Mouse (Mus musculus): ENCODE results near the gene Cd52. TPM values are rescaled to one million over a fixed set of nuclear protein-coding genes. Genes with fewer than 3 reads are reported as not detected.

The Cd52 gene
- polyA plus RNA-seq, 1 experiment from 2014 or later: 10.6 TPM

DNA sequence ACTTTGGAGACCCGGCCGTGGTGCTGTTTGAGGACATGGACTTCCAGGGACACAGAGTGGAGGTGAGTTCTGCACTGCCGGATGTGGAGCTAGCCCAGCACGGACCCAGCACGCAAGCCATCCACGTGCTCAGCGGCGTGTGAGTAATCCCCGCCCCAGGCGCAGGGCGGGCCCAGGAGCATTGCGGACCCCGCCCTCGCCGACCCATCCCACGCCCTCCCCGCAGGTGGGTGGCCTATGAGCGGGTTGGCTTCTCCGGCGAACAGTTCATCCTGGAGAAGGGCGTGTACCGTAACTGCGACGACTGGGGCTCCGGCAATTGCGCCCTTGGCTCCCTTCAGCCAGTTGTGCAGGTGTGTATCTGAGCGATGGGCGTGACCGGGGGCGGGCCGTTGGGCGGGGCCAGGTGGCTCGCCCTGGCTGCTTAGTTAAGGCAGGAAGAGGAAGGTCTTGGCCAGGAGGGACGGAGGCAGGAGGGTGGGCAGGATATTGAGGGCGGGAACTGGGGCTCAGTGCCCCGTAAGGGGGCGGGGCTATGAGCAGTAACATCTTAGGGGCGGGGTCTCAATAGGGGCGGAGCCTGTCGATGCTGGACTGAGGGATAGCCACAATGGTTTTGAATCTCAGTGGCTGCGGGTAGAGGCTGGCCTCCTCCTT lies 13.0 kb downstream of the Cd52 start:
- peak overlapping the region; percentile 49 for H3K4me3 ChIP-seq
- under 1% methylated on average over 40 of the region's 41 CpGs for WGBS
- ATAC-seq (ENCODE audit: low FRiP score, low read depth): peak; percentile 85
- H3K27me3 ChIP-seq: peaks cover 34% of the 10 kb centered on the region
- H3K9ac ChIP-seq: peak overlapping the region; percentile 51; the same call in 1 of the 2 replicates
- H3K27ac ChIP-seq: no peak overlapping the region
- 0 out of 2 replicates have a peak, but pooled peaks cover 3% of the 10 kb centered on the region for H3K9me3 ChIP-seq
- peak overlapping the region; percentile 84 for H3K4me2 ChIP-seq (replicated peaks)
- no peaks in the 10 kb centered on the region for H3K36me3 ChIP-seq
- peaks cover 16% of the 10 kb centered on the region; the same call in 1 of the 2 replicates for H3K4me1 ChIP-seq

DNA sequence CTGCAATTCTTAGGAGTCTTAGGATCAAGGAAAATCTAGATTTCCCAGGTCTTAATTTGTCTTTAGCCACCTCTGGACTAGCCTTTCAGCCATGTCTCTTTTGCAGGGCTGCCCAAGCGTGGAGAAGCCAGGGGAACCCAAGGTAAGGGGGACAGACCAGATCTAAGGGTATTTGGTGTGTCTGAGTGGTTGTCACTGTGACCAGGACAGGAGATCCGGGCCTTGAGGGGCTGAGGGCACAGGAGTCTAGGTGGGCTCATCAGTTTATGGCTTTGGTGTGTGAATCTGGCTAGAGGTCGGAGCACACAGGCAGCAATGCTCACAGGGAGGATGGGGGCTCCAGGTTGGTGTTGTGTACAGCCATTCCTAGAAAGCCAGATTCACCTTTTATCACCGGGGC lies 14.2 kb downstream of the Cd52 start:
- no peak overlapping the region for H3K27ac ChIP-seq
- H3K4me3 ChIP-seq: no peak overlapping the region
- no peak overlapping the region for H3K9ac ChIP-seq
- no peak overlapping the region for H3K4me2 ChIP-seq (replicated peaks)
- H3K36me3 ChIP-seq: no peaks in the 10 kb centered on the region
- H3K4me1 ChIP-seq: peaks cover 16% of the 10 kb centered on the region; the same call in 1 of the 2 replicates
- WGBS: 74% methylated on average over 4 of the region's 4 CpGs
- no peak for ATAC-seq (ENCODE audit: low FRiP score, low read depth)
- peaks cover 34% of the 10 kb centered on the region for H3K27me3 ChIP-seq
- 0 out of 2 replicates have a peak, but pooled peaks cover 3% of the 10 kb centered on the region for H3K9me3 ChIP-seq

DNA sequence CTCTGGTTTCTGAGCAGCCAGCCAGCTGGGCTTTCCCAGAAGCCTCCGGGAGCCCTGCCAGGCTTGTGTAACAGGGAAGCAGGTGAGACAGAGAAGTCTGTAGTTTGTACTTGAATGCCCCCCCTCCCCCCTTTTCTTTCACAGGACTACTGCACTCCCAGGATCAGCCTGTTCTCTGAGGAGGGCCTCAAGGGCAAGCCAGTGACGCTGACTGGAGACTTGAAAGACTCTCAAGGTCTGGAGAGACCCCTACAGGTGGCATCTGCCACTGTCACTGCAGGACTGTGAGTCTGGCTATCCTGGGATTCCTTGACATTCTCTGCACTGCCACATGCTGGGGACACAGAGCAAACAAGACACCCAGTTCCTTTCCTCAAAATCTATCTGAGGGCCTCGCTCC lies 16.2 kb downstream of the Cd52 start:
- H3K9ac ChIP-seq: no peak overlapping the region
- H3K4me3 ChIP-seq: no peak overlapping the region
- H3K4me2 ChIP-seq (replicated peaks): no peak overlapping the region
- no peak overlapping the region for H3K27ac ChIP-seq
- ATAC-seq (ENCODE audit: low FRiP score, low read depth): no peak
- 13% methylated on average over 3 of the region's 3 CpGs for WGBS
- no peaks in the 10 kb centered on the region for H3K9me3 ChIP-seq
- H3K4me1 ChIP-seq: peaks cover 16% of the 10 kb centered on the region; the same call in 1 of the 2 replicates
- peaks cover 34% of the 10 kb centered on the region for H3K27me3 ChIP-seq
- no peaks in the 10 kb centered on the region for H3K36me3 ChIP-seq

DNA sequence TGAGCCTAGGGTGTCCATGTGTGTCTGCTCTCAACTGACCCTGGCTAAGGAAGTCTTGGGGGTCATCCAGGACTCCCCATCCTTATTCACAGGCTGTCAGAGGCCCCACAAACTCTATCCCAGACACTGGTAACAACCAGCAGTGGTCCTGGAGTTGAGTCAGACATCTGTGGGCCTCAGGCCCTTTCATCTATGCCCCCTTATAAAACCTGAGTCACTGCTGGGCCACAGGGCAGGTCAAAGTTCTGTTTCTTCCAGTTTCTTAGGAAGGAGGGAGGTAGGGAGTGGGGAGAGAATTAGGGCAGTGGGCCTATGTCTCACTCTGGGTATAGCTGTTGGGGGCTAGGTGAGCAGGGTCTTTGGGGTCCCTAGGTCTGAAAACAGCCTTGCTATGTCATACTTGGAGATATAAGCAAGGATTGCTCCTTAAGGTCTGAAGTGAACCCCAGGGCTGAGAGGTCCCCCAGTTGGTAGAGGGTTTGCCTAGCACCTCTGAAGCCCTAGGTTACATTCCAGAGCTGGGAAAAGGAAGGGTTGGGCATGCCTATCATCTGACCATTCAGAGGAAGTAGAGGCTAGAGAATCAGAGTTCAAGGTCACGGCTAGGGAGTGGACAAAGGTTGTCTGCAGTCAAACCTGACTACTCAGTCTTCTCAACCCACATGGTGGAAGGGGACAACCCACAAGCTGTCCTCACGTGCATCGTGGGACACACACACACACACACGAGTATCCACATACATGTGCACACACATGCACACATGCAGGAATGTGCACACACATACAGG lies 25.9 kb downstream of the Cd52 start:
- Histone ChIP-seq H3K4me1 (no peaks in the 10 kb centered on the region), H3K27me3 (peaks cover 32% of the 10 kb centered on the region), H3K36me3 (no peaks in the 10 kb centered on the region), H3K9ac (no peak overlapping the region), H3K4me3 (no peak overlapping the region), H3K27ac (no peak overlapping the region), H3K9me3 (no peaks in the 10 kb centered on the region), H3K4me2 (replicated peaks) (no peak overlapping the region)
- no peak for ATAC-seq (ENCODE audit: low FRiP score, low read depth)
- 89% methylated on average over 4 of the region's 4 CpGs for WGBS

DNA sequence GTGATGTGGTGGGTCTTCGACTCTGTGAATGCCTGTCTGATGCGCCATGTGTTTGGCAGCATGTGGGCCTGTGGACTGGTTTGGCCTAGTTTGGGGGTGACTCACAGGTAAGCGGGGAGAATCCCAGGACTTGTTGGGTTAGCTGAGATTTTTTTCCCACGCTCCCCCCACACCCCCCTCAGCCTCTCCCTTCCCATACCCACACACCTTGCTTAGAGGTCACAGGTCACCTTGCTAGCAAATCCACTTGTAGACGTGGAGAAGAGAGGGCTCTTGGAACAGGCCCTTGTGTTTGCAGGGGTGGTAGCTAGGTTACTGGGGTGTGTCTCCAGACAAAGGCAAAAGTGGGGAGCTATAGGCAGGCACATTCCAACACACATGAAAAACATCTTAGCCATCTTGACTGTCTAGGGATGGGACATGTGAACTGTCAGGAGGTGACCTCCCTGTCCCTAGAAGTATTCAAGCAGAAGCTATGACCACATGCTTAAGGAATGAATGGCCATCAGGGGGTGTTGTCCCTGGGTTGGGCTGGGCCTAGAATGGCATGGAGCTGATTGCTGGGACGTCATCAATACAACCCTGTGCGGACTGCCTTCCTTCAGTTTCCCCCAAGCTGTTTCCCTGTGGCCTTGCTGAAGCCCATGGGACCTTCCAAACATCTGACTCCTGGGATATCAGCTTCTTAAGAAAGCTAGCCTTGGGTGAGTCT lies 26.9 kb downstream of the Cd52 start:
- ATAC-seq (ENCODE audit: low FRiP score, low read depth): no peak
- no peaks in the 10 kb centered on the region for H3K36me3 ChIP-seq
- WGBS: 81% methylated on average over 7 of the region's 7 CpGs

DNA sequence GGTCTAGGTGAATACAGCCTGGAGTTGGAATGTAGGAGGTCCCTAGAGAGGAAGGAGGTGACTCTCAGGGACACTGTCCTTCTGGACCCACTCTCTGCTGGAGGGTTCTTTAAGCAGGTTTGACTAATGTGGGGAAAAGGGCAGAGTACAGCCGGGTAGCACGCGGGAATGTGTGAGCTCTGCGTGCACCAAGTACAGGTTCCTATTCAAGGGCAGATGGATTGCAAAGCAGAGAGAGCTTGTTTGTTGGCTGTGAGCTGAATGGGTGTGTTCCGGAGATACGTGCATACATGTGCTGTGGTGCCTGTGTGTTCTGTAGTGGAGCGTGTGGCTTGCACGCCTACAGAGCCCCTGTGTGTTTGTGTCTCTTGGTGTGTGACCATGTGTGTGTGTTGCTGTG lies 27.5 kb downstream of the Cd52 start:
- Histone ChIP-seq H3K9me3 (no peaks in the 10 kb centered on the region), H3K4me2 (replicated peaks) (no peak overlapping the region), H3K4me3 (no peak overlapping the region), H3K27me3 (peaks cover 36% of the 10 kb centered on the region), H3K9ac (no peak overlapping the region), H3K27ac (no peak overlapping the region), H3K36me3 (no peaks in the 10 kb centered on the region), H3K4me1 (no peaks in the 10 kb centered on the region)
- WGBS: 88% methylated on average over 8 of the region's 8 CpGs
- no peak for ATAC-seq (ENCODE audit: low FRiP score, low read depth)

More for the DNA sequence above, 26.9 kb downstream of the Cd52 start:
- Histone ChIP-seq H3K4me3 (no peak overlapping the region), H3K9ac (no peak overlapping the region), H3K4me1 (no peaks in the 10 kb centered on the region), H3K27ac (no peak overlapping the region), H3K4me2 (replicated peaks) (no peak overlapping the region), H3K9me3 (no peaks in the 10 kb centered on the region), H3K27me3 (peaks cover 35% of the 10 kb centered on the region)

DNA sequence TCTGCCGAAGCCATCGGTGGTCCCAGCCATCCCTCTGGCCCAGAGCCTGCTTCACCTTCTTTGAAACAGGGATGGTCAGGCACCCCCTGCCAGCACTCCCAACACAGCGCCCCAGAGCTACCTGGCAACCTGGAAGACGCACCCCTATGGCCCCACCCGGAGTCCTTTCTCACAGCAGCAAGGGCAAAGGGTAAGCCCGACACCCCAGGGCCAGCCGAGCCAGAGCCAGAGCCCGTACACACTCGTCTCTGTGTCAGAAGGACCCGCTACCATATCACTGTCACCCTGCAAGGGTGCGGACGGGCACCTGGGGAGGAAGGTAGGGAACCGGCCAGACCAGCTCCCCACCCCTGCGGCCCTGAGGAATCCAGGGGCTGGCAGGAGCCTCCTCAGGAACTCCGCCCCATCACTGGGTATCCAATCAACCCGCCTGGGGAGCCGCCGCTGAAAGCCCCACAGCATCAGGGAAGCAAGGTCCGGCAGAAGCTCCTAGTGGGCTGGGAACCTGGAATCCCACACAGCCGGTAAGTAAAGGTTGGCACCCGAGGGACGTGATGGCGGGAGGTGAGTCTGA lies 29.4 kb downstream of the Cd52 start:
- H3K27me3 ChIP-seq: peaks cover 54% of the 10 kb centered on the region
- H3K9ac ChIP-seq: 0 out of 2 replicates have a peak overlapping the region, but pooled peaks have one; percentile 31
- no peaks in the 10 kb centered on the region for H3K36me3 ChIP-seq
- no peaks in the 10 kb centered on the region for H3K4me1 ChIP-seq
- 19% methylated on average over 23 of the region's 23 CpGs for WGBS
- no peak for ATAC-seq (ENCODE audit: low FRiP score, low read depth)
- H3K4me3 ChIP-seq: 0 out of 2 replicates have a peak overlapping the region, but pooled peaks have one; percentile 8
- no peak overlapping the region for H3K27ac ChIP-seq
- H3K4me2 ChIP-seq (replicated peaks): peak overlapping the region; percentile 25
- no peaks in the 10 kb centered on the region for H3K9me3 ChIP-seq

DNA sequence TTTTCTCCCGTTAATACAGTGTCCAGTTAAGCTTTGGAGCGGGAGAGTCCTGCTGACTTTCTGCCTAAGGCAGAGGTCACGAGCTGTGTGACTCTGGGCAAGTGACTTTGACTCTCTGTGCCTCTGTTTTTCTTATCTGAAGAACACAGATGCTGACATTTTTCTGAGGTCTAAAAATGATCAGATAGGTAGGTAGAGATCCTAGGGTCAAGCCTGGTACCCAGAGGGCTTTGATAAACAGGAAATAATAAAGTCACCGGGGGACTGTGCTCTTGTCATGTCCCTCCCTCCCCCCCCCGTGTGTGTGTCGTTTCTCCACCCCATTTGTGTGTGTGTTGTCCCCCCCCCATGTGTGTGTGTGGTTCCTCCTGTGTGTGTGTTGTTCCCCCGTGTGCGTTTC lies 32.3 kb downstream of the Cd52 start:
- Histone ChIP-seq H3K27me3 (peaks cover 70% of the 10 kb centered on the region), H3K9ac (no peak overlapping the region), H3K4me3 (no peak overlapping the region), H3K9me3 (no peaks in the 10 kb centered on the region), H3K36me3 (no peaks in the 10 kb centered on the region), H3K27ac (no peak overlapping the region), H3K4me2 (replicated peaks) (no peak overlapping the region), H3K4me1 (no peaks in the 10 kb centered on the region)
- WGBS: 63% methylated on average over 8 of the region's 8 CpGs
- ATAC-seq (ENCODE audit: low FRiP score, low read depth): no peak

DNA sequence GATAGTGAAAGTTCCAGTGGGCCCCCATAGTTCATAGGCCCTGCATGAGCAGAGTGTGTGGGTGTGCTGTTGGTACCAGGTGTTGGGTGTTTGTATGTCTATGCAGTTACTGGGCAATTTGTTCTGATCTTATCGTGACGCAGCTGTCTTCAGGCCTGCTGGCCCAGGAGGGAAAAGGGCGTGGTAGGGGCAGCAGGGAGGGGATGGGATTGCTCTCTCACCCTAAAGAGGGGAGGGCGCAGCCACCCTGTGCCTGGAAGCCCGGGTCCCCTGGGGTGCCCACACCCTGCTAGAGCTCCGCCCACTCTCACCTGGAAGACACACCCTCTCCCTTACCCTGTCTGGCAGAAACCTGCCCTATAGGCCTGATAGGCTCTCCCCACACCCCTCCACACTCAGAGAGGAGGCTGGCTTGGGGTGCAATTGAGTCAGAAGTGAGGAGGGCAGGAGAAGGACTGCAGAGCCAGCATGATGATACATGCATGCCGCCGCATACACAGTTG lies 32.9 kb downstream of the Cd52 start:
- Histone ChIP-seq H3K9ac (no peak overlapping the region), H3K4me2 (replicated peaks) (no peak overlapping the region), H3K4me1 (no peaks in the 10 kb centered on the region), H3K9me3 (no peaks in the 10 kb centered on the region), H3K4me3 (no peak overlapping the region), H3K36me3 (no peaks in the 10 kb centered on the region), H3K27me3 (peaks cover 67% of the 10 kb centered on the region), H3K27ac (no peak overlapping the region)
- no peak for ATAC-seq (ENCODE audit: low FRiP score, low read depth)
- WGBS: 28% methylated on average over 8 of the region's 8 CpGs

DNA sequence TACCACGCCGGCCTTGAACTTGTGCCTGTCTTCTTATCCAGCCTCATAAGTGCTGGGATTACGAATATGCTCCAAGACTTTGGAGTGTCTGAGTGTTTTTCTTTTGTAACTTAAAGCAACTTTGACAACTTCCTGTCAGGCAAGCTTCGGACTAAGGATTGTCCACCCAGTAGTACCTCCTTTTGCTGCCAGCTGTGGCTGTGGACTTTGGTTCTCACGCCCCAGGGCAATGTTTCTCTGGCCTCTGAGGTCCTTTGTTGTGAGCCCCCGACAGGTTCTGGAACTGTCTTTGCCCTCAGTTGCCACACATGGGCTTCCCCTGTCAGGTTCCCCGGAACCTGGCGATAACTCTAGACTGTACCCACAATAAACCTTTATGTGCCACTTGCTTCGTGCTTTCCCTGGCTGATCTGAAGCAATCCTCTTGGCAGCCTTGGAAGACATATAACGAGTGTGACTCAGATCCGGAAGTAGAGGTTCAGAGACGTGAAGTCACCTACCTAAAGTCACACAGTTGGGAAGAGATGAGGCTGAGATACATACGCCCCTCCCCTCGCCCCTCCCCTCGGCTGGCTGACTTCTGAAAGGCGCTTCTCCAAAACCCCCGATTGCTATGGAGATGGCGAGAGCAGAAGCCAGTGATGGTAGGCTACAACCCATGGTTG lies 33.6 kb downstream of the Cd52 start:
- Histone ChIP-seq H3K4me1 (no peaks in the 10 kb centered on the region), H3K9me3 (no peaks in the 10 kb centered on the region), H3K27me3 (peaks cover 60% of the 10 kb centered on the region), H3K27ac (no peak overlapping the region), H3K36me3 (no peaks in the 10 kb centered on the region), H3K4me3 (no peak overlapping the region), H3K9ac (no peak overlapping the region), H3K4me2 (replicated peaks) (no peak overlapping the region)
- 59% methylated on average over 18 of the region's 18 CpGs for WGBS
- ATAC-seq (ENCODE audit: low FRiP score, low read depth): no peak

DNA sequence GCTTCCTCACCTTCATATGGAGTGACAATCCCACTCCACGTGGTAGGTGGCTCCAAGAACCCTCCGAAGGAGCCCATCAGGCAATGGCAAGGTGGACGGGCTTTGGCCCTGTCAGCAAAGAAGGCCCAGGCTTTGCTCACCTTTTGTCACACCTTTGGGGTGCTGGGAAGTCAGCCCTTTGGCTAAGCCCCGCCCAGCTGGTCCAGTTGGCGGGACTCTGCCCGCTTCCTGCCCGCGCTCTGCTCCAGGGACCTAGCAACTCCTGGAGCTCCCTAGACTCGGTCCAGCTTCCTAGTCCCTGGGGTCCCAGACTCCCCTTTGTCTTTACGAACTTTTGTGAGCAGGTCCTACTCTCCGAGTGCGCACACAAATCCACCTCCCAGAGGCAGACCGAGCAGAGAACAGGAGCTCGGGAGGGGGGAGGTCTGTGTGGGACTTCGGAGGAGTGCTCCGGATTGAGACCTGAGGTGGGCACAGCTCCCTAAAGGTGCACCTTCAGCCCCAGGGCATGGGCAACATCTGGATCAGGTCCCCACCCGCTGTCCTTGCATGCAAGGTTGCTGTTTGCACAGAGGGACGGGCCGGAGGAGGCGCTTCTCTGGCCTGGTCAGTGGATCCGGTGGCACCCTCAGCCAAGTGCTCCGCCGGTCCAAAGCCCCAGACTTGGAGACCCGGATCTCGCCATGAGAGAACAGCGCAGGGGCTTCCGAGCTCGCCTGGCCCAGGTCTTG lies 34.6 kb downstream of the Cd52 start, which contains the start of gene Crybg2:
Gene Crybg2 (plus strand): TSS at position 681 of the 731 bp plus-strand sequence.
- Histone ChIP-seq H3K27ac (no peak within 1 kb of the TSS), H3K27me3 (peaks cover 52% of the 10 kb centered on the region), H3K4me2 (replicated peaks) (no peak within 1 kb of the TSS), H3K36me3 (no peaks in the 10 kb centered on the region), H3K9me3 (no peaks in the 10 kb centered on the region), H3K4me3 (no peak within 1 kb of the TSS), H3K9ac (0 out of 2 replicates have a peak within 1 kb of the TSS, but pooled peaks have one; percentile 31), H3K4me1 (no peaks in the 10 kb centered on the region)
- no peak for ATAC-seq (ENCODE audit: low FRiP score, low read depth)
- 38% methylated on average over 28 of the region's 28 CpGs for WGBS
